Mouse (Mus musculus) embryonic facial prominence, embryonic 15.5 days (tissue): ENCODE results near the gene 2310057N15Rik. TPM values are rescaled to one million over a fixed set of nuclear protein-coding genes. Genes with fewer than 3 reads are reported as not detected.
"Not testable (repeated sequence)": the region's sequence is repeated elsewhere in the genome, so short reads cannot be mapped to it uniquely, and the experiment has no call there.

Experiments used
- ATAC-seq: fragments of 200-750 bp; cut with Nextera tagmentation; 2 replicates; pipeline ENCODE4 v1.8.0; 2017; ENCODE audit warnings: low read depth, moderate TSS enrichment; ENCODE audit not compliant: insufficient number of reproducible peaks, low FRiP score, low TSS enrichment
- H3K27ac ChIP-seq: fragments of 300-500 bp; sonication (generic); replicated peaks from 2 replicates; pipeline ENCODE4 v1.5.1; 2015; ENCODE audit warnings: mild to moderate bottlenecking, inconsistent platforms
- H3K27me3 ChIP-seq: fragments of 300-500 bp; sonication (generic); 2 replicates; pipeline ENCODE4 v1.6.1; 2015; ENCODE audit warnings: inconsistent platforms
- H3K36me3 ChIP-seq: fragments of 300-500 bp; sonication (generic); 2 replicates; pipeline ENCODE4 v1.6.1; 2015; ENCODE audit warnings: mild to moderate bottlenecking, inconsistent platforms
- H3K4me1 ChIP-seq: fragments of 300-500 bp; sonication (generic); 2 replicates; pipeline ENCODE4 v1.6.1; 2015; ENCODE audit warnings: inconsistent platforms
- H3K4me2 ChIP-seq: fragments of 300-500 bp; sonication (generic); replicated peaks from 2 replicates; pipeline ENCODE4 v1.6.1; 2015; ENCODE audit warnings: mild to moderate bottlenecking, inconsistent platforms
- H3K4me3 ChIP-seq: fragments of 300-500 bp; sonication (generic); replicated peaks from 2 replicates; pipeline ENCODE4 v1.5.1; 2015; ENCODE audit warnings: mild to moderate bottlenecking, inconsistent platforms
- H3K9ac ChIP-seq: fragments of 300-500 bp; sonication (generic); 2 replicates; pipeline ENCODE4 v1.6.1; 2015; ENCODE audit warnings: inconsistent platforms
- H3K9me3 ChIP-seq: fragments of 300-500 bp; sonication (generic); replicated peaks from 2 replicates; pipeline ENCODE4 v1.6.1; 2016; ENCODE audit warnings: inconsistent platforms
- WGBS: fragments of 180-500 bp; shearing (Covaris S2); methylation state at CpG from one replicate; pipeline ENCODE4 v1.1.7; 2015; 5-methylcytosine and 5-hydroxymethylcytosine counted together
- polyA plus RNA-seq: library from polyadenylated mRNA; unstranded; fragments of >200 nt; fragmentation: Nextera tagmentation; extraction: Ambion mirVana; gene quantifications from 2 replicates; pipeline ENCODE4 v1.2.1, GENCODE M21; 2015

2310057N15Rik gene
- polyA plus RNA-seq = 0.24 and 0.71 TPM in 2 replicates

DNA sequence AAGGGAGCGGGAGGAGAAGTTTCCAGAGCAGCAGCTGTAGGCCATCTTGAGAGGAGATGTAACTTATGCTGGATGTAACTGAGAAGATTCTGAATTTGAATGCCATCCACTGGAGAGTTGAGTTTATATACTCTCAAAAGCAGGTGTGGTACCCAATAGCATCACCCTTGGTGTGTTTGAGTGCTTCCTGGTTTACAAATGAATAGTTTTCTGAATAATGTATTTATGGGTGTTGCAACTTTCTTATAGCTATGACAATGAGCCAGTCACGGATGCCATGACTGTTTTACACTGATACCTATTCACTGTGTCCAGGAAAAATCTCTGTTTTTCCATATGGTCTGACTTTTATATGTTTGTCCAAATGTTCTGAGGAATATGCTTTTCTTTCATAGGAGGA is at the start of gene 2310057N15Rik:
TSS of gene 2310057N15Rik (minus strand) at position 101 of the 400 bp plus-strand sequence.
- H3K27ac ChIP-seq = no peak within 1 kb of the TSS
- H3K4me1 ChIP-seq = no peaks in the 10 kb centered on the region

DNA sequence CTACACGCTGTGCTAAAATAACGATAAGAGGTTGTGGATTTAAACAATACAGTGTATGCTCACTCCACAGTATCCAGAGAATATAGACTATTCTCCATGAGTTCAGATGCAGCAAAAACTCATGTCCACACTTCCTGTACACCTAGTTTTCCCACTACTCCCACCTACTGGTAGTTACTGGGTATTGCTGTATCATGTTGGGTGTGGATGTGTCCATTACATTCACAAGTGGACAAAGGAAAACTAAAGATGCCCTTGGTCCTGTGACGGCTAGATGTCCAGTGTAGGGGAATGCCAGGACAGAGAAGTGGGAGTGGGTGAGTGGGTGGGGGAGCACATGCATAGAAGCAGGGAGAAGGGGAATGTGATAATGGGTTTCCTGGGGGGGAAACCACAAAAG is 49.7 kb upstream of the 2310057N15Rik start:
- Histone ChIP-seq H3K27ac (no peak overlapping the region), H3K36me3 (no peaks in the 10 kb centered on the region), H3K4me3 (no peak overlapping the region), H3K9ac (no peak overlapping the region), H3K4me2 (no peak overlapping the region), H3K27me3 (no peaks in the 10 kb centered on the region), H3K9me3 (no peaks in the 10 kb centered on the region), H3K4me1 (no peaks in the 10 kb centered on the region)
- ATAC-seq = no peak
- 74% methylated on average over 3 of the region's 3 CpGs for WGBS

More for the DNA sequence above, at the start of gene 2310057N15Rik:
- no peaks in the 10 kb centered on the region for H3K9me3 ChIP-seq
- no peaks in the 10 kb centered on the region for H3K36me3 ChIP-seq
- no peak within 1 kb of the TSS for H3K4me3 ChIP-seq
- H3K9ac ChIP-seq = no peak within 1 kb of the TSS
- no peak within 1 kb of the TSS for H3K4me2 ChIP-seq
- 75% methylated on average over 2 of the region's 2 CpGs for WGBS
- no peaks in the 10 kb centered on the region for H3K27me3 ChIP-seq
- no peak for ATAC-seq

DNA sequence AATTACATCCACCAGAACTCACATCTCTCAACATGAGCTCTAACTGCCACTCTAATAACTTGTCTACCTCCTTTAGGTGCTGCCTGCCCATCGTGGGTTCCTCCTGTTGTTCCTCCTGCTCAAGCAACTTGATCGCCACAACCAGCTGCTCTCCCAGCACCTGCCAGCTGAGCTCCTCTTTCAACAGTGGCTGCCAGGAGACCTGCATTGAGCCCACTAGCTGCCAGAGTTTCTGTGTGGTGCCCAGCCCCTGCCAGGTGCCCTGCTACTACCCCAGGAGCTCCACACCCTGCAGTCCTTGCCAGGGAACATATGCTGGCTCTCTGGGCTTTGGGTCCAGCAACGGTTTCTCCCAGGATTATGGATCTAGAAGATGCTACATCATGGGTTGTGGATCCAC is 46.1 kb upstream of the 2310057N15Rik start, which contains the start of gene Krtap15:
TSS of gene Krtap15 (plus strand) at position 150 of the 400 bp plus-strand sequence.
- 70% methylated on average over 3 of the region's 3 CpGs for WGBS
- no peak within 1 kb of the TSS for H3K9ac ChIP-seq
- no peak for ATAC-seq

DNA sequence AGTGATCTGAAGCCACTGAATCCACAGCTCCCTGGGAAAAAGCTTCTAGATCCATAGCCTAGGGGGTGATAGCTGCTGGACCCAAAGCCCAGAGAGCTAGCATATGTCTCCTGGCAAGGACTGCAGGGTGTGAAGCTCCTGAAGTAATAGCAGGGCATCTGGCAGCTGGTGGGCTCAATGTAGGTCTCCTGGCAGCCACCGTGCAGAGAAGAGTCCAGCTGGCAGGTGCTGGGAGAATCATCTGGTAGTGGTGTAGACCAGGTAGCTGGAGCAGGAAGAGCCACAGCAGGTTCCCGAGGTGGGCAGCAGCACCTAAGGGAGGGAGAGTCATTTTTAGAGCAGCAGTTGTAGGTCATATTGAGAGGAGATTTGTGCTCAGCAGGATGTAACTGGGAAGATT is 37.8 kb upstream of the 2310057N15Rik start, which contains the start of gene Gm20741:
TSS of gene Gm20741 (minus strand) at position 394 of the 400 bp plus-strand sequence.
- ATAC-seq = no peak
- no peaks in the 10 kb centered on the region for H3K27me3 ChIP-seq
- no peak within 1 kb of the TSS for H3K4me2 ChIP-seq
- H3K27ac ChIP-seq = no peak within 1 kb of the TSS
- no peaks in the 10 kb centered on the region for H3K36me3 ChIP-seq
- WGBS = 82% methylated on average over 2 of the region's 2 CpGs
- H3K9ac ChIP-seq = no peak within 1 kb of the TSS
- no peaks in the 10 kb centered on the region for H3K9me3 ChIP-seq
- H3K4me3 ChIP-seq = no peak within 1 kb of the TSS
- H3K4me1 ChIP-seq = no peaks in the 10 kb centered on the region

More for the DNA sequence above, 46.1 kb upstream of the 2310057N15Rik start, which contains the start of gene Krtap15:
- Histone ChIP-seq H3K9me3 (no peaks in the 10 kb centered on the region), H3K4me3 (no peak within 1 kb of the TSS), H3K36me3 (no peaks in the 10 kb centered on the region), H3K4me2 (no peak within 1 kb of the TSS), H3K4me1 (no peaks in the 10 kb centered on the region), H3K27ac (no peak within 1 kb of the TSS), H3K27me3 (no peaks in the 10 kb centered on the region)

DNA sequence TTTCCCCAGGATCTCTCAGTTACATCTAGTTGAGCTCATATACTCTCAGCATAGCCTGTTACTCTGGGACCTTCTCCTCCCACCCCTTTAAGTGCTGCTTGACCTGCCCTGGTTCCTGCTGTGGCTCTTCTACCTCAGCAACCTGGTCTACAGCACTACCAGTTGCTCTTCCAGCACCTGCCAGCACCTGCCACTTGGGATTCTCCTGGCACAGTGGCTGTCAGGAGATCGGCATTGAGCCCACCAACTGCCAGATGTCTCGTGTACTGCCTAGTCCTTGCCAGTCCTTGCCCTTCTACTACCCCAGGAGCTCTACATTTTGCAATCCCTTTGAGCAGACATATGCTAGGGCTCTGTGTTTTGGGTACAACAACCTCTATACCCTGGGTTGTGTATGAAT is 12.8 kb upstream of the 2310057N15Rik start:
- no peak overlapping the region for H3K4me2 ChIP-seq
- no peak for ATAC-seq
- 77% methylated on average over 2 of the region's 2 CpGs for WGBS
- H3K4me1 ChIP-seq = no peaks in the 10 kb centered on the region
- no peaks in the 10 kb centered on the region for H3K27me3 ChIP-seq
- no peak overlapping the region for H3K27ac ChIP-seq
- H3K9me3 ChIP-seq = no peaks in the 10 kb centered on the region
- no peak overlapping the region for H3K4me3 ChIP-seq
- H3K9ac ChIP-seq = no peak overlapping the region
- no peaks in the 10 kb centered on the region for H3K36me3 ChIP-seq

DNA sequence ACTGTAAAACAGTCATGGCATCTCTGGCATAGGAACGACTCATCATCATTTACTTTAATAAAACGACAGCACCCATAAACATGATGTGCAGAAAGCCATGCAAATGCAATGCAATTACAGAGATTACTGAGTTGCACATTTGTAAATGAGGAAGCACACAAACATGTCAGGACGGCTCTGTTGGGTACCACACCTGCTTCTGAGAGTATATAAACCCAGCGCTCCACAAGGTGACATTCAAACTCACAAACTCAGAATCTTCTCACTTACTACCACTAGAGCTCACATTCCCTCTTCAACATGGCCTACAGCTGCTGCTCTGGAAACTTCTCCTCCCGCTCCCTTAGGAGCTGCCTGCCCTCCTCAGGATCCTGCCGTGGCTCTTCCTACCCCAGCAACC is 3.6 kb upstream of the 2310057N15Rik start, which contains the start of gene Gm5965:
TSS of gene Gm5965 (plus strand) at position 301 of the 400 bp plus-strand sequence.
- H3K4me3 ChIP-seq = no peak within 1 kb of the TSS
- H3K9me3 ChIP-seq = no peaks in the 10 kb centered on the region
- 84% methylated on average over 6 of the region's 6 CpGs for WGBS
- no peaks in the 10 kb centered on the region for H3K4me1 ChIP-seq
- no peak for ATAC-seq
- H3K36me3 ChIP-seq = no peaks in the 10 kb centered on the region
- no peaks in the 10 kb centered on the region for H3K27me3 ChIP-seq
- no peak within 1 kb of the TSS for H3K4me2 ChIP-seq
- no peak within 1 kb of the TSS for H3K9ac ChIP-seq
- H3K27ac ChIP-seq = no peak within 1 kb of the TSS

DNA sequence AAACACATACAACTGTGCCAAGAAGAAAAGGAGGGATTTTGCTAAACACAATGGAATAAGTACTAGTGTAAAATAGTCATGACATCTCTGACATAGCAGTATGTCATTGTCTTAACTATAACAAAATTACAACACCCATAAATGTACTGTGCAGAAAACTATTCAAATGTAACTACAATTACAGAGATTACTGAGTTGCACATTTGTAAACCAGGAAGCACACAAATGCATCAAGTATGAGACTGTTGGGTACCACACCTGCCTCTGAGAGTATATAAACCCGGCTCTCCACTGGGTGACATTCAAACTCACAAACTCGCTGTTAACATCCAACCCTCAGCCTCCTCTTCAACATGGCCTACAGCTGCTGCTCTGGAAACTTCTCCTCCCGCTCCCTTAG is 15.5 kb downstream of the 2310057N15Rik start, which contains the start of gene 2310034C09Rik:
TSS of gene 2310034C09Rik (plus strand) at position 301 of the 400 bp plus-strand sequence.
- not testable (repeated sequence) for H3K9ac ChIP-seq, ATAC-seq

DNA sequence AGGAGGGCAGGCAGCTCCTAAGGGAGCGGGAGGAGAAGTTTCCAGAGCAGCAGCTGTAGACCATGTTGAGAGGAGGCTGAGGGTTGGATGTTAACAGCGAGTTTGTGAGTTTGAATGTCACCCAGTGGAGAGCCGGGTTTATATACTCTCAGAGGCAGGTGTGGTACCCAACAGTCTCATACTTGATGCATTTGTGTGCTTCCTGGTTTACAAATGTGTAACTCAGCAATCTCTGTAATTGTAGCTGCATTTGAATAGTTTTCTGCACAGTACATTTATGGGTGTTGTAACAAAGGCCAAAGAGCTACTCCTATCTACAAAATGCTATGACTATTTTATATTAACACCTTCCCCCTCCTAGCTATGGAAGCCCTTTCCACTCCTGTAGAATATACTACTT is 22.5 kb downstream of the 2310057N15Rik start, which contains the start of gene Krtap13:
TSS of gene Krtap13 (minus strand) at position 101 of the 400 bp plus-strand sequence.
- not testable (repeated sequence) for H3K4me2 ChIP-seq, H3K9ac ChIP-seq, H3K4me1 ChIP-seq, H3K36me3 ChIP-seq, H3K27me3 ChIP-seq, H3K4me3 ChIP-seq, H3K27ac ChIP-seq, ATAC-seq, H3K9me3 ChIP-seq
- 90% methylated on average over 3 of the region's 3 CpGs for WGBS

More for the DNA sequence above, 15.5 kb downstream of the 2310057N15Rik start, which contains the start of gene 2310034C09Rik:
- not testable (repeated sequence) for H3K4me2 ChIP-seq, H3K27me3 ChIP-seq, H3K4me1 ChIP-seq, H3K4me3 ChIP-seq, H3K27ac ChIP-seq, H3K36me3 ChIP-seq, H3K9me3 ChIP-seq
- 89% methylated on average over 3 of the region's 3 CpGs for WGBS

DNA sequence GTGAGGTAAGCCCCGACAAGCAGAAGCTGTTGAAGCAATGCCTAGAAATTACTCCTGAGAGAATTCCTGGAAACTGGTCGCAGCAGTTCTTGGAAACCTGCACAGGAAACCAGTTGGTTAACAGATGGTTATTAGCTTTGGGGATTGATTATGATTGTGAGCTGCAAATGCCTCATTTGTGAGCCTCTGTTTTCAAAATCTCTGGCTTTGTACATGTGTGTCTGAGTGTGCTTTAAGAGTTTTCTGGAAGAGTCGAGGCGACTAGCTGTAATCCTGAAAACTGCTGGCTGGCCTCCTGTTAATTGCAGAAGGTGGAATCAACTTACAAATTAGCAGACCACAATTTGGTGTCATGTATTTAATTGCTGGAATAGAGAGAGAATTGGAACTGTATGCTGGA is 26.1 kb downstream of the 2310057N15Rik start:
- H3K4me2 ChIP-seq = no peak overlapping the region
- H3K9me3 ChIP-seq = no peaks in the 10 kb centered on the region
- H3K27me3 ChIP-seq = no peaks in the 10 kb centered on the region
- no peaks in the 10 kb centered on the region for H3K4me1 ChIP-seq
- H3K9ac ChIP-seq = no peak overlapping the region
- WGBS = 39% methylated on average over 4 of the region's 4 CpGs
- no peaks in the 10 kb centered on the region for H3K36me3 ChIP-seq
- H3K27ac ChIP-seq = no peak overlapping the region
- ATAC-seq = no peak
- no peak overlapping the region for H3K4me3 ChIP-seq

DNA sequence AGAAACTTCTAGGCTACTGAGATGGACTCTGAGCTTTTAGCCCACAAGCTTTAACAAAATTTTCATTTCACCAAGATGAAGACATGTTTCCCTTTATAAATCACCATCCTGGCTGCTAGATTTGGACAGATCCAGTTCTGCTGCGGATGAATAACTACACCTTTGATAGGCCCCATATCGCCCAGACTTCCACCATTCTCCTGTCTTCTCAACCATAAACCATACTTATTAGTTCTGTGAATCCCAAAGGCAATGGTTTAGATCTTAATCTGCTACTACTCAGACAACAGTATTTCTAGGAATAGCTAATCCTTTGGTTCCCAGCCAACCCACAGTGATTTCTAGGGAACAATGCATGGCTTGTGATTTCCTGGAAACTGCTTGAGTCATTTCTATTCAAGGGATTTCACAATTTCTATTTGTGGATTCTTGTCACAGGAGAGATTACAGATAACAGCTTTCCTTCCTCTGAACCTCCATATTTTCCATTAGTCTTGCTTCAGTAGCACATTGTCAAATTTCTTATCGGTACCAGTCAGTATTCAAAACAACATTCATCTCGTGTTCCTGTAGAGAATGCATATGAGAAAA is 29.2 kb downstream of the 2310057N15Rik start:
- 68% methylated on average over 4 of the region's 4 CpGs for WGBS
- no peak overlapping the region for H3K27ac ChIP-seq
- no peak overlapping the region for H3K4me2 ChIP-seq
- H3K9me3 ChIP-seq = no peaks in the 10 kb centered on the region
- H3K27me3 ChIP-seq = no peaks in the 10 kb centered on the region
- H3K36me3 ChIP-seq = no peaks in the 10 kb centered on the region
- no peak for ATAC-seq
- no peak overlapping the region for H3K4me3 ChIP-seq
- no peaks in the 10 kb centered on the region for H3K4me1 ChIP-seq
- H3K9ac ChIP-seq = no peak overlapping the region

DNA sequence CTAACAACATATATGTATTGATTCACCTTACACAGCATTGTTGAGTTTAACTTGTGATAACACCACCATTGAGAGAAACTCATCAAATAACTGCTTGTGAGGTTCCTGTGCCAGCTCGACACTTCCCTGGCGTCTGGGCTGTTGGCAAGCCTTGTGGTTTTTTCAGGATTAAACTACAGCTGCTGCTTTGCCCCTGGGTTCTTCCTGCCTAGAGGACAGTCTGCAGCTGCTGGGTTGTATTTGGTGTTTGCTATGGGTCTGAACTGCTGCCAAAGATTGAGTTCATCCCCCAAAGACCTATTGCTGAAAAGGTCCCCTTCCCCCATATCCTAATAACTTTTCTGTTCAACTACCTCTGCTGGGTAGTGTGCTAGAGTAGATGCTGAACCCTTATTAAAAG is 38.6 kb downstream of the 2310057N15Rik start:
- Histone ChIP-seq H3K36me3 (no peaks in the 10 kb centered on the region), H3K27ac (no peak overlapping the region), H3K4me2 (no peak overlapping the region), H3K9me3 (no peaks in the 10 kb centered on the region), H3K9ac (no peak overlapping the region), H3K4me1 (no peaks in the 10 kb centered on the region), H3K27me3 (no peaks in the 10 kb centered on the region), H3K4me3 (no peak overlapping the region)
- ATAC-seq = no peak
- WGBS = 38% methylated on average over 2 of the region's 2 CpGs
